Mouse (Mus musculus) embryonic fibroblast, embryonic 13.5 days (primary cell): ENCODE measurements at regions not wholly inside any gene's neighbourhood (a gene's known extent, or its start where the extent isn't known, plus 50 kb on each side); places are given as distances from the start of the nearest gene placed in this dataset.

Source experiments
- CTCF ChIP-seq: IDR thresholded peaks from 2 replicates; pipeline ENCODE4 v1.5.1; 2011; ENCODE audit warnings: mild to moderate bottlenecking, control low read depth, low read length, moderate library complexity, borderline replicate concordance; ENCODE audit not compliant: insufficient read depth
- POLR2A ChIP-seq: IDR thresholded peaks from 2 replicates; pipeline ENCODE4 v1.6.1; 2011; ENCODE audit warnings: low read depth, mild to moderate bottlenecking, control low read depth, low read length, moderate library complexity

- no peak for TF ChIP-seq POLR2A
- TF ChIP-seq CTCF, result no peak
Observed at GRCm38 (mm10) chr15:25471331-25471730, 57.8 kb upstream of the Basp1 start.
